ENCODE assay signal across 24 mouse cellular contexts in the genomic region with DNA sequence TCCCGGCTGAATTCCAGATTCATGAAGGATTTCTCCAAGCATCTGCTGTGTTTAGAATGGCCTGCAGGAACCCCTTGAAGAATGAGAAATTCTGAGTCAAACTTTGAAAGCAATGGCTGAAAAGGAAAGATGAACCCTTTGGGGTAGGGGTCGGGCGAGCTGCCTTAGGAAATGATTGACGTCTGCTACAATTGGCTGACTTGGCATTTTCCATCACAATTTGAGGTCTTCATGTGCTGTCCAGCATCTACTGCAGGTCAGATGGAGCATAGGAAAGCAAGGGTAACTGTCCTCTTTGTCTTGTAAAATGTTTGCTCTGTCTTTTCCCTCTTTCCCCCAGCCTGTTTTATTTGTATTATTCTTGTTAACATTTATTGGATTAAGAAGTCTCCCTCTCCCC.
DNase-seq lines count a peak whose midpoint lies in the region; ATAC-seq and TF ChIP-seq lines count a peak whose summit lies in the region.
"Had no signal": no experiment of that assay in that cellular context is flagged by ENCODE, and none has a peak within 500 bp of the region (broad histone marks: within the 10 kb centered on the region; RNA-seq: fewer than 3 reads in every experiment).

No protein-coding gene starts in this region.

- DNase-seq in left cerebral cortex, adult 2 months (ENCODE audit: extremely low spot score in 1 of 2, low spot score in 2 of 2) = no peak
- no peak for DNase-seq in left cerebral cortex, postnatal 10 days (ENCODE audit: extremely low spot score in 1 of 2, low spot score in 2 of 2)
- DNase-seq in CH12.LX (ENCODE audit: extremely low read depth) = no peak
- no peak for DNase-seq in embryonic facial prominence, embryonic 10.5 days (ENCODE audit: low spot score)
- no peak for DNase-seq in right cerebral cortex, postnatal 36 days (ENCODE audit: low spot score in 2 of 2)
- DNase-seq: adrenal gland, postnatal 10 days; adrenal gland, postnatal 36 days; cerebellum, postnatal 14 days; gastrocnemius, postnatal 10 days; gastrocnemius, postnatal 36 days; heart, adult 2 months; heart, postnatal 10 days; heart, postnatal 36 days had no signal

- ATAC-seq in heart, embryonic 13.5 days (ENCODE audit: extremely low read depth, insufficient number of reproducible peaks, low FRiP score, low TSS enrichment) = no peak
- ATAC-seq in heart, embryonic 11.5 days (replicated peaks; ENCODE audit: insufficient number of reproducible peaks, low FRiP score, low TSS enrichment) = no peak
- ATAC-seq: forebrain, embryonic 13.5 days; forebrain, embryonic 16.5 days; inflammation-experienced regulatory T-cells, adult 6 months; intestine, embryonic 16.5 days had no signal

- WGBS in heart, embryonic 13.5 days = 73% methylated on average over 4 of the region's 4 CpGs
- WGBS in heart, embryonic 11.5 days (ENCODE audit: insufficient replicate concordance) = 73% methylated on average over 4 of the region's 4 CpGs
- 59% methylated on average over 4 of the region's 4 CpGs for WGBS in embryonic facial prominence, embryonic 10.5 days

- no peak overlapping the region for H3K9ac ChIP-seq in heart, embryonic 13.5 days
- no peak overlapping the region for H3K9ac ChIP-seq in heart, embryonic 11.5 days (ENCODE audit: low read depth, low read length)
- H3K9ac ChIP-seq in CH12.LX (ENCODE audit: insufficient read depth, low read depth) = no peak overlapping the region
- H3K9ac ChIP-seq: forebrain, embryonic 13.5 days; heart, embryonic 15.5 days; hindbrain, embryonic 15.5 days had no signal

- no peak overlapping the region for H3K4me3 ChIP-seq in heart, embryonic 13.5 days
- H3K4me3 ChIP-seq in heart, embryonic 11.5 days (ENCODE audit: low read depth, low read length) = no peak overlapping the region
- H3K4me3 ChIP-seq in left cerebral cortex, adult 2 months = no peak overlapping the region
- H3K4me3 ChIP-seq in CH12.LX (replicated peaks in 1 of 3; ENCODE audit: low read depth in 2 of 3, low read length in 2 of 3, poor library complexity in 1 of 3) (no peak overlapping the region), myocyte (no peak overlapping the region)
- H3K4me3 ChIP-seq in embryonic facial prominence, embryonic 10.5 days = no peak overlapping the region
- H3K4me3 ChIP-seq: forebrain, embryonic 10.5 days; forebrain, embryonic 13.5 days; heart, adult 2 months; heart, embryonic 10.5 days; heart, embryonic 15.5 days; hindbrain, embryonic 15.5 days had no signal

- no peak for TF ChIP-seq RAD21 in CH12.LX (IDR thresholded peaks at IDR 0.05; ENCODE audit: low read depth, low read length)

- intact Hi-C loops in left cerebral cortex, adult 2 months (cut with DNase I) = no loop called here
- intact Hi-C loops in left cerebral cortex, postnatal 10 days (cut with DNase I) = no loop called here

- in situ Hi-C loops in CH12.LX (cut with MboI; ENCODE audit: low pct_ligation_motif_present, low pct_unique_long_range_greater_than_20kb, low sequenced_read_pairs) = no loop called here

- H3ac ChIP-seq in myocyte (ENCODE audit: control insufficient read depth, insufficient read length) = no peak overlapping the region

- dilution Hi-C loops in CH12.LX (cut with MboI; ENCODE audit: extremely low pct_ligation_motif_present, extremely low pct_unique_long_range_greater_than_20kb, low sequenced_read_pairs) = no loop called here

- TF ChIP-seq EP300 in CH12.LX (IDR thresholded peaks at IDR 0.05; ENCODE audit: low read length) = no peak

- no peaks in the 10 kb centered on the region for H3K27me3 ChIP-seq in heart, embryonic 13.5 days (replicated peaks)
- H3K27me3 ChIP-seq in heart, embryonic 11.5 days (ENCODE audit: control insufficient read depth, insufficient read depth, low read length) = no peaks in the 10 kb centered on the region
- H3K27me3 ChIP-seq in CH12.LX (replicated peaks) = no peaks in the 10 kb centered on the region
- no peaks in the 10 kb centered on the region for H3K27me3 ChIP-seq in myocyte (ENCODE audit: control insufficient read depth, insufficient read depth, insufficient read length)
- H3K27me3 ChIP-seq in embryonic facial prominence, embryonic 10.5 days (replicated peaks; ENCODE audit: low read depth, poor library complexity, severe bottlenecking) = no peaks in the 10 kb centered on the region
- H3K27me3 ChIP-seq: forebrain, embryonic 13.5 days; heart, embryonic 15.5 days; hindbrain, embryonic 15.5 days had no signal

- peaks cover 35% of the 10 kb centered on the region for H3K4me1 ChIP-seq in heart, embryonic 13.5 days
- H3K4me1 ChIP-seq in heart, embryonic 11.5 days (ENCODE audit: control insufficient read depth, insufficient read depth, low read length) = no peaks in the 10 kb centered on the region
- peaks cover 7 to 31% of the 10 kb centered on the region in 2 experiments for H3K4me1 ChIP-seq in CH12.LX (ENCODE audit: control insufficient read depth in 1 of 2, insufficient read depth in 2 of 2)
- peaks cover 12% of the 10 kb centered on the region; the same call in 1 of the 2 replicates for H3K4me1 ChIP-seq in embryonic facial prominence, embryonic 10.5 days
- H3K4me1 ChIP-seq: forebrain, embryonic 13.5 days had no signal

- H3K4me2 ChIP-seq in heart, embryonic 13.5 days = no peak overlapping the region
- H3K4me2 ChIP-seq in heart, embryonic 11.5 days = no peak overlapping the region
- H3K4me2 ChIP-seq in CH12.LX (ENCODE audit: insufficient read depth, low read depth, poor library complexity, severe bottlenecking) (no peak overlapping the region), myocyte (ENCODE audit: low read depth) (peak overlapping the region; percentile 12)
- H3K4me2 ChIP-seq: forebrain, embryonic 13.5 days; heart, embryonic 15.5 days; hindbrain, embryonic 15.5 days had no signal

- H3K36me3 ChIP-seq in heart, embryonic 13.5 days = no peaks in the 10 kb centered on the region
- no peaks in the 10 kb centered on the region for H3K36me3 ChIP-seq in heart, embryonic 11.5 days (ENCODE audit: control insufficient read depth, insufficient read depth, low read length)
- H3K36me3 ChIP-seq in CH12.LX (replicated peaks in 1 of 2; ENCODE audit: control insufficient read depth in 1 of 2, insufficient read depth in 1 of 2, low read length in 1 of 2) = no peaks in the 10 kb centered on the region
- no peaks in the 10 kb centered on the region for H3K36me3 ChIP-seq in myocyte (ENCODE audit: control insufficient read depth, insufficient read depth)
- H3K36me3 ChIP-seq in embryonic facial prominence, embryonic 10.5 days (replicated peaks) = no peaks in the 10 kb centered on the region
- H3K36me3 ChIP-seq: forebrain, embryonic 10.5 days; heart, embryonic 10.5 days; heart, embryonic 15.5 days; hindbrain, embryonic 15.5 days had no signal

- H3K79me2 ChIP-seq in CH12.LX (replicated peaks; ENCODE audit: control insufficient read depth, extremely low read depth, insufficient read depth, poor library complexity, severe bottlenecking) (no peaks in the 10 kb centered on the region), myocyte (ENCODE audit: control insufficient read depth, insufficient read depth) (no peaks in the 10 kb centered on the region)

- no peak for TF ChIP-seq POLR2A in CH12.LX (IDR thresholded peaks at IDR 0.05; ENCODE audit: low read depth, low read length)
- no peak for TF ChIP-seq POLR2A in myocyte (IDR thresholded peaks at IDR 0.05; ENCODE audit: insufficient read length, low read depth)

- no peak for TF ChIP-seq CTCF in left cerebral cortex, adult 2 months (IDR thresholded peaks at IDR 0.05)
- no peak for TF ChIP-seq CTCF in CH12.LX (conservative IDR thresholded peaks at IDR 0.05 in 1 of 2, IDR thresholded peaks at IDR 0.05 in 1 of 2; ENCODE audit: low read depth in 2 of 2, low read length in 2 of 2)

- 0 out of 2 replicates have a peak overlapping the region, but pooled peaks have one; percentile 2 for H3K27ac ChIP-seq in heart, embryonic 13.5 days (replicated peaks)
- H3K27ac ChIP-seq in heart, embryonic 11.5 days (ENCODE audit: low read depth, low read length) = no peak overlapping the region
- H3K27ac ChIP-seq in left cerebral cortex, adult 2 months = 0 out of 2 replicates have a peak overlapping the region, but pooled peaks have one; percentile 10
- no peak overlapping the region for H3K27ac ChIP-seq in CH12.LX (ENCODE audit: insufficient read depth, low read depth)
- H3K27ac ChIP-seq in embryonic facial prominence, embryonic 10.5 days (replicated peaks) = no peak overlapping the region
- H3K27ac ChIP-seq: forebrain, embryonic 10.5 days; forebrain, embryonic 13.5 days; heart, adult 2 months; heart, embryonic 10.5 days had no signal

- H3K9me3 ChIP-seq in heart, embryonic 13.5 days = no peaks in the 10 kb centered on the region
- no peaks in the 10 kb centered on the region for H3K9me3 ChIP-seq in heart, embryonic 11.5 days (replicated peaks; ENCODE audit: control insufficient read depth, low read length)
- no peaks in the 10 kb centered on the region for H3K9me3 ChIP-seq in CH12.LX (replicated peaks; ENCODE audit: low read length)
- H3K9me3 ChIP-seq in embryonic facial prominence, embryonic 10.5 days = no peaks in the 10 kb centered on the region
- H3K9me3 ChIP-seq: forebrain, embryonic 10.5 days; forebrain, embryonic 13.5 days; heart, embryonic 10.5 days; heart, embryonic 15.5 days; hindbrain, embryonic 15.5 days had no signal

TF ChIP-seq in CH12.LX, 34 proteins besides CTCF, POLR2A, EP300 and RAD21:
- no peak for TF ChIP-seq CHD2 (IDR thresholded peaks at IDR 0.05; ENCODE audit: low read length)
- TF ChIP-seq ZMIZ1 (IDR thresholded peaks at IDR 0.05; ENCODE audit: low read depth, low read length) = no peak
- TF ChIP-seq MAFK (IDR thresholded peaks at IDR 0.05; ENCODE audit: insufficient replicate concordance, low read length) = peak; percentile 75

TF ChIP-seq in myocyte, 11 proteins besides CTCF, POLR2A, EP300 and RAD21:
- TF ChIP-seq USF1 (IDR thresholded peaks at IDR 0.05; ENCODE audit: low read depth) (no peak), MYOD1 (IDR thresholded peaks at IDR 0.05; ENCODE audit: control insufficient read depth in 1 of 3, insufficient read length in 2 of 3, low read depth in 2 of 3) (no peak), REST (IDR thresholded peaks at IDR 0.05; ENCODE audit: insufficient read depth, insufficient read length) (no peak), SRF (IDR thresholded peaks at IDR 0.05; ENCODE audit: control insufficient read depth, insufficient read length, low read depth) (no peak), TCF3 (IDR thresholded peaks at IDR 0.05; ENCODE audit: insufficient read length, low read depth) (no peak), MAX (IDR thresholded peaks at IDR 0.05; ENCODE audit: low read depth) (no peak), CEBPB (IDR thresholded peaks at IDR 0.05; ENCODE audit: insufficient read depth, poor library complexity, severe bottlenecking) (no peak), POLR2AphosphoS2 (IDR thresholded peaks at IDR 0.05; ENCODE audit: insufficient read length, low read depth) (no peak), MYOG (IDR thresholded peaks at IDR 0.05; ENCODE audit: control insufficient read depth in 1 of 3, insufficient read depth in 1 of 3, insufficient read length in 2 of 3, low read depth in 2 of 3) (no peak), TCF12 (IDR thresholded peaks at IDR 0.05; ENCODE audit: insufficient read depth, poor library complexity, severe bottlenecking) (no peak), E2F4 (IDR thresholded peaks at IDR 0.05; ENCODE audit: insufficient read depth) (no peak)

Comparison
In these comparisons a context has a peak if more than half of its experiments do, and no peak if none do; other contexts are left out.
1. H3K27ac ChIP-seq: peak in heart, embryonic 13.5 days (single experiment) and left cerebral cortex, adult 2 months (single experiment); none in heart, embryonic 11.5 days (single experiment), CH12.LX (single experiment) and embryonic facial prominence, embryonic 10.5 days (single experiment).